Mouse (Mus musculus): ENCODE data around the gene Fam47e. TPM values are rescaled to one million over a fixed set of nuclear protein-coding genes. Genes with fewer than 3 reads are reported as not detected.

Fam47e gene
- polyA plus RNA-seq, 1 experiment from 2014 or later, result not detected

GRCm38 (mm10) chr5:92612756-92613155 lies 57.9 kb downstream of the Fam47e start:
- ATAC-seq (ENCODE audit: insufficient read depth, low FRiP score, low TSS enrichment) (no peak), DNase-seq (ENCODE audit: low spot score) (no peak)
- Histone ChIP-seq H3K9me3 (ENCODE audit: control insufficient read depth, low read length) (no peaks in the 10 kb centered on the region), H3K27me3 (ENCODE audit: control insufficient read depth, insufficient read depth, low read length) (no peaks in the 10 kb centered on the region), H3K4me3 (ENCODE audit: low read depth, low read length) (no peak overlapping the region), H3K9ac (ENCODE audit: low read length) (no peak overlapping the region), H3K4me2 (ENCODE audit: low read depth) (no peak overlapping the region), H3K27ac (ENCODE audit: low read depth, low read length) (no peak overlapping the region), H3K36me3 (ENCODE audit: control insufficient read depth, insufficient read depth, low read length) (no peaks in the 10 kb centered on the region), H3K4me1 (ENCODE audit: control insufficient read depth, insufficient read depth, low read length) (no peaks in the 10 kb centered on the region)
- 90% methylated on average over 4 of the region's 4 CpGs for WGBS

- WGBS, result 91% methylated on average over 5 of the region's 5 CpGs
Measured at GRCm38 (mm10) chr5:92621883-92622282, 67.0 kb downstream of the Fam47e start.

DNA sequence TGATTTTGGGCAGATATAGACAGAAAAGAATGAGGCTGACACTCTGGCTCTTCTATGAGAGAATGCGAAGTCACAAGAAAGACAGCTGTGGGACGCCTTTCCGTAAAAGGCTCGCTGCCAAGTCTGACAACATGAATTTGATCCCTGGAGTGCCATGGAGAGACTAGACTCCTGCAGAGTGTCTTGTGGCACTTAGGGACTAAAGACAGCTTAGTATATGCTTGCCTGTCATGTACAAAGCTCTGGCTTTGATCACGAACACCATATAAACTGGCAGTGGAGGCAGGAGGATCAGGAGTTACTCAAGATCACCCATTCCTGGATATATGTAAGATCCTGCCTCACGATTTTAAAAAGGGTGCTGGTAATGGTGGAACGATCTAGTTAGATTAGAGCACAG lies 73.0 kb downstream of the Fam47e start:
- ATAC-seq (ENCODE audit: insufficient read depth, low FRiP score, low TSS enrichment) (no peak), DNase-seq (ENCODE audit: low spot score) (no peak)
- no peak overlapping the region for H3K4me3 ChIP-seq (ENCODE audit: low read depth, low read length)
- no peak overlapping the region for H3K9ac ChIP-seq (ENCODE audit: low read length)
- H3K4me2 ChIP-seq (ENCODE audit: low read depth), result no peak overlapping the region
- WGBS, result 84% methylated on average over 7 of the region's 7 CpGs
- no peaks in the 10 kb centered on the region for H3K4me1 ChIP-seq (ENCODE audit: control insufficient read depth, insufficient read depth, low read length)
- no peaks in the 10 kb centered on the region for H3K27me3 ChIP-seq (ENCODE audit: control insufficient read depth, insufficient read depth, low read length)
- no peaks in the 10 kb centered on the region for H3K9me3 ChIP-seq (ENCODE audit: control insufficient read depth, low read length)
- no peaks in the 10 kb centered on the region for H3K36me3 ChIP-seq (ENCODE audit: control insufficient read depth, insufficient read depth, low read length)
- H3K27ac ChIP-seq (ENCODE audit: low read depth, low read length), result no peak overlapping the region

More at GRCm38 (mm10) chr5:92621883-92622282, 67.0 kb downstream of the Fam47e start:
- Histone ChIP-seq H3K4me2 (ENCODE audit: low read depth) (no peak overlapping the region), H3K27me3 (ENCODE audit: control insufficient read depth, insufficient read depth, low read length) (no peaks in the 10 kb centered on the region), H3K27ac (ENCODE audit: low read depth, low read length) (no peak overlapping the region), H3K4me1 (ENCODE audit: control insufficient read depth, insufficient read depth, low read length) (no peaks in the 10 kb centered on the region), H3K4me3 (ENCODE audit: low read depth, low read length) (no peak overlapping the region), H3K9ac (ENCODE audit: low read length) (no peak overlapping the region), H3K9me3 (ENCODE audit: control insufficient read depth, low read length) (no peaks in the 10 kb centered on the region), H3K36me3 (ENCODE audit: control insufficient read depth, insufficient read depth, low read length) (no peaks in the 10 kb centered on the region)
- no peak for DNase-seq (ENCODE audit: low spot score)
- no peak for ATAC-seq (ENCODE audit: insufficient read depth, low FRiP score, low TSS enrichment)

DNA sequence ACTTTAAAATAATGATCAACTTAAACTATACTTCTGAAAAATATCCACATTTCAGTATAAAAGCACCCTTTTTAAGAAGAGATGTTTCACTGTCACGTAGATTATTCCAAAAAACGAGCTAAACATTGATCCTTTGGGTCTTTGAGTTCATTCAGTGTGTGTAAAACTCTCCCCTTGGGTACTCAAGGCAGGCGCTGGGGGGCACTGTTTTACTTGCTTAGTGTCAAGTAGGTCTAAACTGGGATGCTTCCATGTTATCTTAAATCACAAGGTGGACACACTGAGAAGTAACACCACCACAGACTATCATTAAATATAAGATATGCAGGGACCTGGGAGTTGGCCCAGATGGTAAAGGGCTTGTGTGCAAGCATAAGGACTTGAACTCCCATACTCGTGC lies 78.7 kb downstream of the Fam47e start:
- no peaks in the 10 kb centered on the region for H3K36me3 ChIP-seq (ENCODE audit: control insufficient read depth, insufficient read depth, low read length)
- no peak overlapping the region for H3K27ac ChIP-seq (ENCODE audit: low read depth, low read length)
- WGBS, result 65% methylated on average over 4 of the region's 4 CpGs
- no peaks in the 10 kb centered on the region for H3K4me1 ChIP-seq (ENCODE audit: control insufficient read depth, insufficient read depth, low read length)
- H3K4me3 ChIP-seq (ENCODE audit: low read depth, low read length), result no peak overlapping the region
- ATAC-seq (ENCODE audit: insufficient read depth, low FRiP score, low TSS enrichment) (no peak), DNase-seq (ENCODE audit: low spot score) (no peak)
- H3K27me3 ChIP-seq (ENCODE audit: control insufficient read depth, insufficient read depth, low read length), result no peaks in the 10 kb centered on the region
- H3K9me3 ChIP-seq (ENCODE audit: control insufficient read depth, low read length), result no peaks in the 10 kb centered on the region
- no peak overlapping the region for H3K9ac ChIP-seq (ENCODE audit: low read length)
- H3K4me2 ChIP-seq (ENCODE audit: low read depth), result no peak overlapping the region

DNA sequence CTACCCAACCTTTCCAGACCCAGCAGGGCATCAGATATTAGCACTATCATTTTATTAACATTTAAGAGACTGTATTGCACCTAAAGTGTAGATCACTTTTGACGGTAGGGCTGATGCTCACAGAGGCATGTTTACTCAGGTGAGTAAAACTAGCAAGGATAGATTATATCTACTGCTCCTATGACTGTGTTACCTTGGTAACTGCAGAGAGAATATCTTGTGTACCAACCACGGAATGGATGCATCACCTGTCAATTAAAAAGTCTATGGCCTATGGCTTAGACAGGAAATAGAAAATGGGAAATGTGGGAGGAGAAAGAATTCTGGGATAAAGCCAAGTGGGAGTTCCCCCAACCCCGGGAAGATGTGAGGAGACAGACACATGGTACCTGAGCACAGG lies 80.0 kb downstream of the Fam47e start:
- Histone ChIP-seq H3K9me3 (ENCODE audit: control insufficient read depth, low read length) (no peaks in the 10 kb centered on the region), H3K27ac (ENCODE audit: low read depth, low read length) (no peak overlapping the region), H3K4me3 (ENCODE audit: low read depth, low read length) (no peak overlapping the region), H3K4me2 (ENCODE audit: low read depth) (no peak overlapping the region), H3K9ac (ENCODE audit: low read length) (no peak overlapping the region), H3K36me3 (ENCODE audit: control insufficient read depth, insufficient read depth, low read length) (no peaks in the 10 kb centered on the region), H3K27me3 (ENCODE audit: control insufficient read depth, insufficient read depth, low read length) (no peaks in the 10 kb centered on the region), H3K4me1 (ENCODE audit: control insufficient read depth, insufficient read depth, low read length) (no peaks in the 10 kb centered on the region)
- ATAC-seq (ENCODE audit: insufficient read depth, low FRiP score, low TSS enrichment) (no peak), DNase-seq (ENCODE audit: low spot score) (no peak)
- WGBS, result 81% methylated on average over 3 of the region's 3 CpGs

- no peak overlapping the region for H3K4me2 ChIP-seq (ENCODE audit: low read depth)
- no peak for ATAC-seq (ENCODE audit: insufficient read depth, low FRiP score, low TSS enrichment)
- no peaks in the 10 kb centered on the region for H3K36me3 ChIP-seq (ENCODE audit: control insufficient read depth, insufficient read depth, low read length)
- no peak for DNase-seq (ENCODE audit: low spot score)
- H3K9ac ChIP-seq (ENCODE audit: low read length), result no peak overlapping the region
- no peak overlapping the region for H3K4me3 ChIP-seq (ENCODE audit: low read depth, low read length)
- H3K9me3 ChIP-seq (ENCODE audit: control insufficient read depth, low read length), result no peaks in the 10 kb centered on the region
- no peaks in the 10 kb centered on the region for H3K27me3 ChIP-seq (ENCODE audit: control insufficient read depth, insufficient read depth, low read length)
- no peaks in the 10 kb centered on the region for H3K4me1 ChIP-seq (ENCODE audit: control insufficient read depth, insufficient read depth, low read length)
- WGBS, result 88% methylated on average over 5 of the region's 5 CpGs
- H3K27ac ChIP-seq (ENCODE audit: low read depth, low read length), result no peak overlapping the region
Measured at GRCm38 (mm10) chr5:92635891-92636290, 81.0 kb downstream of the Fam47e start.

GRCm38 (mm10) chr5:92640861-92641260 lies 86.0 kb downstream of the Fam47e start:
- WGBS, result 87% methylated on average over 3 of the region's 3 CpGs
- no peak for DNase-seq (ENCODE audit: low spot score)
- no peak overlapping the region for H3K4me3 ChIP-seq (ENCODE audit: low read depth, low read length)

More at GRCm38 (mm10) chr5:92640861-92641260, 86.0 kb downstream of the Fam47e start:
- Histone ChIP-seq H3K9me3 (ENCODE audit: control insufficient read depth, low read length) (no peaks in the 10 kb centered on the region), H3K27me3 (ENCODE audit: control insufficient read depth, insufficient read depth, low read length) (no peaks in the 10 kb centered on the region), H3K36me3 (ENCODE audit: control insufficient read depth, insufficient read depth, low read length) (no peaks in the 10 kb centered on the region), H3K27ac (ENCODE audit: low read depth, low read length) (no peak overlapping the region), H3K4me2 (ENCODE audit: low read depth) (no peak overlapping the region), H3K9ac (ENCODE audit: low read length) (no peak overlapping the region), H3K4me1 (ENCODE audit: control insufficient read depth, insufficient read depth, low read length) (no peaks in the 10 kb centered on the region)
- no peak for ATAC-seq (ENCODE audit: insufficient read depth, low FRiP score, low TSS enrichment)

Other genes starting within 250 kb of the Fam47e start
- gene Sdad1, start 244.6 kb upstream of the Fam47e start, polyA plus RNA-seq (2014; fragmentation: Nextera tagmentation; extraction: Ambion mirVana), result 37.8 and 38.7 TPM in 2 replicates
- gene Cxcl9, start 227.0 kb upstream of the Fam47e start, polyA plus RNA-seq (2014; fragmentation: Nextera tagmentation; extraction: Ambion mirVana), result not detected in 2 replicates
- 6.8 and 7.5 TPM in 2 replicates for gene Art3, start 223.2 kb upstream of the Fam47e start, polyA plus RNA-seq (2014; fragmentation: Nextera tagmentation; extraction: Ambion mirVana)
- 0.59 TPM in 1 of 2 replicates, not detected in the other for gene Cxcl10, start 206.2 kb upstream of the Fam47e start, polyA plus RNA-seq (2014; fragmentation: Nextera tagmentation; extraction: Ambion mirVana)
- gene Nup54, start 119.8 kb upstream of the Fam47e start, polyA plus RNA-seq (2014; fragmentation: Nextera tagmentation; extraction: Ambion mirVana), result 64.2 and 67.0 TPM in 2 replicates
- gene Scarb2, start 48.2 kb upstream of the Fam47e start, polyA plus RNA-seq (2014; fragmentation: Nextera tagmentation; extraction: Ambion mirVana), result 12.4 and 13.2 TPM in 2 replicates
- gene Stbd1, start 48.0 kb downstream of the Fam47e start, polyA plus RNA-seq (2014; fragmentation: Nextera tagmentation; extraction: Ambion mirVana), result 9.0 and 10.7 TPM in 2 replicates
- 0.61 and 0.77 TPM in 2 replicates for gene Ccdc158, start 120.2 kb downstream of the Fam47e start, polyA plus RNA-seq (2014; fragmentation: Nextera tagmentation; extraction: Ambion mirVana)
- 5.1 and 5.9 TPM in 2 replicates for gene Shroom3, start 128.4 kb downstream of the Fam47e start, polyA plus RNA-seq (2014; fragmentation: Nextera tagmentation; extraction: Ambion mirVana)